Mouse (Mus musculus) stomach, postnatal 0 days (tissue): ENCODE measurements around the gene 1700016K19Rik. TPM values are rescaled to one million over a fixed set of nuclear protein-coding genes. Genes with fewer than 3 reads are reported as not detected.

Experiments used
- ATAC-seq: fragments of 200-750 bp; cut with Nextera tagmentation; 2 replicates; pipeline ENCODE4 v1.8.0; 2017; ENCODE audit not compliant: low FRiP score, low TSS enrichment
- DNase-seq: peaks from one replicate; pipeline ENCODE4 v3.0.0-alpha.2; 2016; ENCODE audit warnings: low spot score
- H3K27ac ChIP-seq: fragments of 300-500 bp; sonication (generic); replicated peaks from 2 replicates; pipeline ENCODE4 v1.5.1; 2014; ENCODE audit warnings: mild to moderate bottlenecking, control low read depth
- H3K27me3 ChIP-seq: fragments of 300-500 bp; sonication (generic); 2 replicates; pipeline ENCODE4 v1.6.1; 2014; ENCODE audit warnings: low read length; ENCODE audit not compliant: control insufficient read depth, insufficient read depth
- H3K36me3 ChIP-seq: fragments of 300-500 bp; sonication (generic); 2 replicates; pipeline ENCODE4 v1.6.1; 2014; ENCODE audit warnings: low read length, mixed read lengths; ENCODE audit not compliant: control insufficient read depth, insufficient read depth
- H3K4me1 ChIP-seq: fragments of 300-500 bp; sonication (generic); replicated peaks from 2 replicates; pipeline ENCODE4 v1.6.1; 2014; ENCODE audit warnings: antibody characterized with exemption; ENCODE audit not compliant: control insufficient read depth, insufficient read depth
- H3K4me2 ChIP-seq: fragments of 300-500 bp; sonication (generic); replicated peaks from 2 replicates; pipeline ENCODE4 v1.6.1; 2014; ENCODE audit warnings: low read depth, mild to moderate bottlenecking, control low read depth, moderate library complexity
- H3K4me3 ChIP-seq: fragments of 300-500 bp; sonication (generic); 2 replicates; pipeline ENCODE4 v1.5.1; 2014; ENCODE audit warnings: low read depth, low read length, control low read depth
- H3K9ac ChIP-seq: fragments of 300-500 bp; sonication (generic); 2 replicates; pipeline ENCODE4 v1.6.1; 2014; ENCODE audit warnings: mild to moderate bottlenecking, low read length, control low read depth, mixed read lengths
- H3K9me3 ChIP-seq: fragments of 300-500 bp; sonication (generic); 2 replicates; pipeline ENCODE4 v1.6.1; 2016; ENCODE audit warnings: low read length; ENCODE audit not compliant: control insufficient read depth
- CTCF ChIP-seq: IDR thresholded peaks from 2 replicates; pipeline ENCODE4 v1.5.1; 2016; ENCODE audit warnings: antibody characterized with exemption, low read depth, mild to moderate bottlenecking, moderate library complexity
- EP300 ChIP-seq: optimal IDR thresholded peaks from 2 replicates; pipeline ENCODE3; 2016; ENCODE audit warnings: antibody characterized with exemption
- WGBS: fragments of 180-500 bp; shearing (Covaris S2); extraction: QIAGEN DNeasy Blood & Tissue Kit; methylation state at CpG from one replicate; pipeline ENCODE4 v1.1.7; 2014; 5-methylcytosine and 5-hydroxymethylcytosine counted together
- polyA plus RNA-seq: library from polyadenylated mRNA; unstranded; fragments of >200 nt; fragmentation: Nextera tagmentation; extraction: Ambion mirVana; gene quantifications from 2 replicates; pipeline ENCODE4 v1.2.1, GENCODE M21; 2015

Gene 1700016K19Rik
- polyA plus RNA-seq, 1 experiment from 2014 or later = 3.7 TPM

GRCm38 (mm10) chr11:76008162-76008561, 8.4 kb downstream of the 1700016K19Rik start:
- peak; percentile 57 for DNase-seq
- TF ChIP-seq CTCF (no peak), EP300 (no peak)
- peak; percentile 89 for ATAC-seq
- H3K4me1 ChIP-seq = no peaks in the 10 kb centered on the region
- H3K9me3 ChIP-seq = no peaks in the 10 kb centered on the region
- H3K27ac ChIP-seq = peak overlapping the region; percentile 25; the same call in 1 of the 2 replicates
- no peak overlapping the region for H3K4me2 ChIP-seq
- H3K27me3 ChIP-seq = no peaks in the 10 kb centered on the region
- H3K36me3 ChIP-seq = no peaks in the 10 kb centered on the region
- no peak overlapping the region for H3K4me3 ChIP-seq
- H3K9ac ChIP-seq = no peak overlapping the region
- WGBS = 69% methylated on average over 2 of the region's 2 CpGs

- Histone ChIP-seq H3K27ac (no peak overlapping the region), H3K27me3 (no peaks in the 10 kb centered on the region), H3K9me3 (no peaks in the 10 kb centered on the region), H3K4me2 (no peak overlapping the region), H3K36me3 (no peaks in the 10 kb centered on the region), H3K4me1 (no peaks in the 10 kb centered on the region), H3K9ac (no peak overlapping the region), H3K4me3 (no peak overlapping the region)
- DNase-seq (no peak), ATAC-seq (no peak)
- TF ChIP-seq CTCF = no peak
- TF ChIP-seq EP300 = no peak
- 76% methylated on average over 6 of the region's 6 CpGs for WGBS
These were observed 9.4 kb downstream of the 1700016K19Rik start for GRCm38 (mm10) chr11:76009101-76009500.

- H3K27ac ChIP-seq = peak overlapping the region; percentile 79
- no peaks in the 10 kb centered on the region for H3K4me1 ChIP-seq
- DNase-seq (peak; percentile 50), ATAC-seq (peak; percentile 85)
- no peak overlapping the region for H3K4me2 ChIP-seq
- no peak overlapping the region for H3K4me3 ChIP-seq
- no peaks in the 10 kb centered on the region for H3K9me3 ChIP-seq
- WGBS = 45% methylated on average over 9 of the region's 9 CpGs
- TF ChIP-seq EP300 (no peak), CTCF (no peak)
- H3K9ac ChIP-seq = no peak overlapping the region
- no peaks in the 10 kb centered on the region for H3K36me3 ChIP-seq
- H3K27me3 ChIP-seq = no peaks in the 10 kb centered on the region
These were observed 11.3 kb downstream of the 1700016K19Rik start for GRCm38 (mm10) chr11:76010838-76011624.

DNA sequence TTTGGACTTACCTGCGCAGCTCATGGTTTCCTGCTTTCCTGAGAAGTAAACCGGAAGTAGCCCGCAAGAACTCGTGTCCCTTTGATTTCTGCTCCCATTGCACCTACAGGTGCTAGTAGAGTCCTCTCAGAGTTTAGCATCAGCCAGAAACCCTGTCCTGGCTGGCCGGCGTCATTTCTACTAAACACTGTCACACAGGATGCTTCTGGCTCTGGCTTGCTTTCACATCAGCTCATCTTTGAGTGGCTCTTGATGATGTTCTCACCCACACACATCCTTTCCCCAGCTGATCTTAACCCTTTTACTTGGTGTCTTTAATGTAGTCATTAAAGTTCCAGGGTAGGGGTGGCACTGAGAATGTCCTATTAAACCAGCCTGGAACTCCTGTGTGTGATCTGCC, 15.5 kb downstream of the 1700016K19Rik start:
- no peak overlapping the region for H3K9ac ChIP-seq
- no peak overlapping the region for H3K4me2 ChIP-seq
- no peaks in the 10 kb centered on the region; the same call in 1 of the 2 replicates for H3K4me1 ChIP-seq
- H3K9me3 ChIP-seq = no peaks in the 10 kb centered on the region
- no peaks in the 10 kb centered on the region for H3K36me3 ChIP-seq
- H3K27me3 ChIP-seq = no peaks in the 10 kb centered on the region
- no peak overlapping the region for H3K4me3 ChIP-seq
- ATAC-seq (no peak), DNase-seq (no peak)
- 81% methylated on average over 6 of the region's 6 CpGs for WGBS
- no peak for TF ChIP-seq EP300
- no peak for TF ChIP-seq CTCF
- H3K27ac ChIP-seq = peak overlapping the region; percentile 82

DNA sequence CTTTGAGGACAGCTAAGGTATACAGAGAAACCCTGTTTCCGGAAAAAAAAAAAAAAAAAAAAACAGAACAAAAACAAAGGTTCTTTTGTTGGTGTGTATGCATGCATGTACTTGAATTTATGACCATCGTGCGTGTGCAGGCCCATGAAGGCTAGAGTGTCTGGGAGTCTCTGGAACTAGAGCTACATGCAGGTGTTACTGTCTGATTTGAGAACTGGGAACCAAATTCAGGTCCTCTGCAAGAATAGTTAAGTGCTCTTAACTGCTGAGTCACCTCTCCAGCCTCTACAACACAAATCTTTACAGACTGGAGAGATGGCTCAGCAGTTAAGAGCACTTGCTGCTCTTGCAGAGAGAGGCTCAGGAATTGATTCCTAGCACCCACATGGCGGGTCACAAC, 16.1 kb downstream of the 1700016K19Rik start:
- WGBS = 73% methylated on average over 4 of the region's 4 CpGs
- ATAC-seq (no peak), DNase-seq (no peak)
- Histone ChIP-seq H3K4me1 (no peaks in the 10 kb centered on the region; the same call in 1 of the 2 replicates), H3K4me3 (no peak overlapping the region), H3K9me3 (no peaks in the 10 kb centered on the region), H3K27me3 (no peaks in the 10 kb centered on the region), H3K36me3 (no peaks in the 10 kb centered on the region), H3K27ac (0 out of 2 replicates have a peak overlapping the region, but pooled peaks have one; percentile 82), H3K9ac (no peak overlapping the region), H3K4me2 (no peak overlapping the region)
- no peak for TF ChIP-seq CTCF
- TF ChIP-seq EP300 = no peak

DNA sequence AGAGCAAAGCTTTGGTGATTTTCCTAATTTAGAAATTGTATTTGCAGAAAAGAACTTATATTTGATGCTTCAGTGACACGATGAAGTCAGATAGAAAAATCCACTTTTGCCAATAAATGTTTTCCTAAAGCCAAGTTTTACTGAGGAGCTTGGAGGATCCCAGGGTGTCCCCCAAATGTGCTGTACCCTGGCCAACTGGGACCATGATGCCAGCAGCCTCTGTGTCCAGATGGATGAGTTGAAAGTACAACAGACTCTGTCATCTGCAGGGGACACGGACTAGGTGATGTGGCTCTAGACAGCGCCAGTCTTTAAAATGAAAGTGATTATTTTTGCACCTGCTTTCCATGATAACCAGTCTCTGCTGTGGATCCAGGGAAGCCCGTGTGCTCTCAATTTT, 20.2 kb downstream of the 1700016K19Rik start:
- Histone ChIP-seq H3K4me2 (no peak overlapping the region), H3K4me1 (no peaks in the 10 kb centered on the region; the same call in 1 of the 2 replicates), H3K27ac (no peak overlapping the region), H3K36me3 (peaks cover 7% of the 10 kb centered on the region), H3K4me3 (no peak overlapping the region), H3K9ac (no peak overlapping the region), H3K9me3 (no peaks in the 10 kb centered on the region), H3K27me3 (no peaks in the 10 kb centered on the region)
- 82% methylated on average over 4 of the region's 4 CpGs for WGBS
- ATAC-seq = no peak
- DNase-seq = no peak
- TF ChIP-seq EP300 = no peak
- TF ChIP-seq CTCF = no peak
